Mouse (Mus musculus): Measurements from ENCODE around the gene Pan3. TPM values are rescaled to one million over a fixed set of nuclear protein-coding genes. Genes with fewer than 3 reads are reported as not detected.

Pan3 gene
- polyA plus RNA-seq, 1 experiment from 2014 or later: 70.0 TPM

DNA sequence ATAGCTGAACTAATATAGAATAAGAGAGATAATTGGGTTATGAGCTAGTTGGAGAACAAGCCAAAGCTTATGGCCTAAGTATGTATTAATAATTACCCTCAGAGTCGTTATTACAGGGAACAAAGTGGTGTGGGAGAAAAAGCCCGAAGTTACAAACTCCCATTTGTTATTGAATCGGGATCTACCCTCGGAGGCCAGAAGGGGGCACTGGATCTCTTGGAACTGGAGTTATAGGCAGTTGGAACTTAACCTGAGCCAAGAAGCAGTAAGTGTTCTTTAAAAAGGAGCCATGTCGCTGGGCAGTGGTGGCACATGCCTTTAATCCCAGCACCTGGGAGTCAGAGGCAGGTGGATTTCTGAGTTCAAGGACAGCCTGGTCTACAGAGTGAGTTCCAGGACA lies 27.5 kb upstream of the Pan3 start:
- peaks cover 50% of the 10 kb centered on the region for H3K27me3 ChIP-seq
- H3K9me3 ChIP-seq: no peaks in the 10 kb centered on the region
- no peak for ATAC-seq (ENCODE audit: borderline replicate concordance, extremely low read depth, low FRiP score, low TSS enrichment)
- no peaks in the 10 kb centered on the region for H3K36me3 ChIP-seq
- peaks cover 7% of the 10 kb centered on the region for H3K4me1 ChIP-seq
- no peak overlapping the region for H3K4me3 ChIP-seq
- no peak overlapping the region for H3K27ac ChIP-seq
- H3K4me2 ChIP-seq: no peak overlapping the region
- no peak overlapping the region for H3K9ac ChIP-seq
- 18% methylated on average over 5 of the region's 5 CpGs for WGBS

DNA sequence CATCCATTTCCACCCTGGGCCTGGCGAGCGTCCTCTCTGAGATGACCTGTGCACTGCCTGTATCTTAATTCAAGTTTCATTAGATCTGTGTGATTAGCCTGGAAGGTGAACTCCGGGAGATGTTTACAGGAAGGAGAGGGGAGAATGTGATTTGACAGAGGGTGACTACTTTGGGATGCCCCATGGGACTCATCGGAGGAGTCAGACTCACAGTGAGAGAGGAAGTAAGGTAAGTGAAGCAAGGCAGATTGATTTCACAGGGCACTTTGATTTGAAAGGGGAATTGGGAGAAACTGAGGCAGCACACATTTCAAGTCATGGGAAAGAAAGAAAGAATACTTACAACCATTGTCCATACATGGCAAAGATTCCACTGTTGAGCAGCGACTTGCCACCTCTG lies 23.8 kb upstream of the Pan3 start:
- H3K4me2 ChIP-seq: no peak overlapping the region
- no peak for ATAC-seq (ENCODE audit: borderline replicate concordance, extremely low read depth, low FRiP score, low TSS enrichment)
- H3K9me3 ChIP-seq: no peaks in the 10 kb centered on the region
- H3K4me1 ChIP-seq: no peaks in the 10 kb centered on the region
- H3K4me3 ChIP-seq: no peak overlapping the region
- H3K27me3 ChIP-seq: peaks cover 14% of the 10 kb centered on the region
- no peak overlapping the region for H3K27ac ChIP-seq
- H3K36me3 ChIP-seq: no peaks in the 10 kb centered on the region
- WGBS: 75% methylated on average over 5 of the region's 5 CpGs
- H3K9ac ChIP-seq: no peak overlapping the region

DNA sequence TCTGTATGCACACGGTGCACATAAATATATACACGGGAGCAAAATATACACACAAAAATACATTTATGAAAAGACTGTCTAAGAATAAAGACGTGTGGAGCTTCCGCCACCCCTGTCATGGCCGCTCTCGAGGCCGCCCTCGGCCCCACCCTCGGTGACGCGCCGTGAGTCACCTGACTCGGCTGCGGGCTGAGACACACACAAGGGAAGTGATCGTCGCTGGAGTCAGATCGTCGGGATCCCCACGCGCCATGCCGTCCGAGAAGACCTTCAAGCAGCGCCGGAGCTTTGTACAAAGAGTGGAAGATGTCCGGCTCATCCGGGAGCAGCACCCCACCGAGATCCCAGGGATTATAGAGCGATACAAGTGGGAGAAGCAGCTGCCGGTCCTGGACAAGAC lies 21.2 kb upstream of the Pan3 start:
- Histone ChIP-seq H3K27me3 (no peaks in the 10 kb centered on the region), H3K27ac (no peak overlapping the region), H3K4me3 (peak overlapping the region; percentile 8; the same call in 1 of the 2 replicates), H3K9ac (no peak overlapping the region), H3K4me1 (no peaks in the 10 kb centered on the region), H3K36me3 (no peaks in the 10 kb centered on the region), H3K9me3 (no peaks in the 10 kb centered on the region), H3K4me2 (peak overlapping the region; percentile 45)
- 52% methylated on average over 29 of the region's 29 CpGs for WGBS
- no peak for ATAC-seq (ENCODE audit: borderline replicate concordance, extremely low read depth, low FRiP score, low TSS enrichment)

DNA sequence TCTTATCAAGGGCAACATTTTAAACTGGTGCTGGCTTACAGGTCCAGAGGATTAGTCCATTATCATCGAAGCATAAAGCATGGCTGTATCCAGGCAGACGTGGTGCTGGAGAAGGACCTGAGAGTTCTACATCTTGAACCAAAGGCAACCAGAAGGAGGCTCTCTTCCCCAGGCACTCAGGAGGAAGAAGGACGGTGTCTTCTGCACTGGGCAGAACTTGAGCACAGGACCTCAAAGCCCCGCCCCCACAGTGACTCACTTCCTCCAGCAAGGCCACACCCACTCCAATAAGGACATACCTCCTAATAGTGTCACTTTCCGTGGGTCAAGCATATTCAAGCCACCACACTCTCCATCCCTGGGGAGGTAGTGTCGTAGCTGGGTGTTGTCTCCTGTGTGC lies 19.4 kb upstream of the Pan3 start:
- Histone ChIP-seq H3K27me3 (no peaks in the 10 kb centered on the region), H3K27ac (no peak overlapping the region), H3K36me3 (no peaks in the 10 kb centered on the region), H3K9me3 (no peaks in the 10 kb centered on the region), H3K4me3 (no peak overlapping the region), H3K9ac (no peak overlapping the region), H3K4me1 (no peaks in the 10 kb centered on the region), H3K4me2 (no peak overlapping the region)
- WGBS: 80% methylated on average over 6 of the region's 6 CpGs
- no peak for ATAC-seq (ENCODE audit: borderline replicate concordance, extremely low read depth, low FRiP score, low TSS enrichment)

GRCm38 (mm10) chr5:147417986-147418385 lies 12.0 kb upstream of the Pan3 start:
- no peak for ATAC-seq (ENCODE audit: borderline replicate concordance, extremely low read depth, low FRiP score, low TSS enrichment)
- H3K9ac ChIP-seq: no peak overlapping the region
- H3K27ac ChIP-seq: no peak overlapping the region
- no peaks in the 10 kb centered on the region for H3K27me3 ChIP-seq
- H3K4me3 ChIP-seq: no peak overlapping the region
- whole genome bisulfite sequencing: 69% methylated on average over 1 of the region's 1 CpGs
- no peaks in the 10 kb centered on the region for H3K9me3 ChIP-seq
- no peaks in the 10 kb centered on the region for H3K4me1 ChIP-seq
- no peaks in the 10 kb centered on the region for H3K36me3 ChIP-seq
- H3K4me2 ChIP-seq: no peak overlapping the region

GRCm38 (mm10) chr5:147418394-147419121 lies 11.4 kb upstream of the Pan3 start:
- H3K27me3 ChIP-seq: no peaks in the 10 kb centered on the region
- no peak overlapping the region for H3K9ac ChIP-seq
- no peak overlapping the region for H3K4me3 ChIP-seq
- H3K9me3 ChIP-seq: no peaks in the 10 kb centered on the region
- no peak for ATAC-seq (ENCODE audit: borderline replicate concordance, extremely low read depth, low FRiP score, low TSS enrichment)
- H3K4me2 ChIP-seq: no peak overlapping the region
- no peaks in the 10 kb centered on the region for H3K36me3 ChIP-seq
- no peaks in the 10 kb centered on the region for H3K4me1 ChIP-seq
- 37% methylated on average over 10 of the region's 10 CpGs for WGBS
- H3K27ac ChIP-seq: no peak overlapping the region

DNA sequence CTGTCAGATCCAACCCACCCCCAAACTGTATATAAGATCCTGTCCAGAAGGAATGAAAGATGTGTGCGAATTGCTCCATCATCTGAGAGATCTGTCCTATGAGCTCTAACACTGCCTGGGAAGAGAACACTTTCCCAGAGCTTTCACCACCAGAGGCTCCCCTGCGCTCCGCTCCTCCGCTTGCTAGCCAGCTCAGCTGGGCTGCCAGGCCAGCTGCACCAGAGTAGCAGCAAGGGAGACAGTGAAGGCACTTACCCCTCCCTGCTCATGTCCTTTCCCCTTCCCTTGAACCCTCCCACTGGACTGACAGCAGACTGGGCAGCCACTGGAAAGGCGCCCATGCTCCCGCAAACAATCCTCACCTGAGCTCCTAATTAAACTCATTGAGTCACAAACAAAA lies 6.3 kb upstream of the Pan3 start:
- Histone ChIP-seq H3K4me2 (no peak overlapping the region), H3K27me3 (no peaks in the 10 kb centered on the region), H3K4me3 (no peak overlapping the region), H3K9me3 (no peaks in the 10 kb centered on the region), H3K4me1 (no peaks in the 10 kb centered on the region), H3K36me3 (no peaks in the 10 kb centered on the region), H3K9ac (no peak overlapping the region), H3K27ac (no peak overlapping the region)
- ATAC-seq (ENCODE audit: borderline replicate concordance, extremely low read depth, low FRiP score, low TSS enrichment): no peak
- WGBS: 34% methylated on average over 6 of the region's 6 CpGs

GRCm38 (mm10) chr5:147426048-147426805 lies 3.7 kb upstream of the Pan3 start:
- Histone ChIP-seq H3K27ac (no peak overlapping the region), H3K36me3 (no peaks in the 10 kb centered on the region), H3K4me2 (no peak overlapping the region), H3K9ac (no peak overlapping the region), H3K4me3 (no peak overlapping the region), H3K27me3 (no peaks in the 10 kb centered on the region), H3K4me1 (0 out of 2 replicates have a peak, but pooled peaks cover 4% of the 10 kb centered on the region), H3K9me3 (no peaks in the 10 kb centered on the region)
- no peak for ATAC-seq (ENCODE audit: borderline replicate concordance, extremely low read depth, low FRiP score, low TSS enrichment)
- WGBS: 67% methylated on average over 4 of the region's 4 CpGs

- Histone ChIP-seq H3K9ac (peak overlapping the region; percentile 96), H3K4me1 (peaks cover 34% of the 10 kb centered on the region), H3K36me3 (no peaks in the 10 kb centered on the region), H3K9me3 (no peaks in the 10 kb centered on the region), H3K4me3 (peak overlapping the region; percentile 98), H3K27me3 (no peaks in the 10 kb centered on the region), H3K27ac (peak overlapping the region; percentile 99), H3K4me2 (peak overlapping the region; percentile 60)
- 1% methylated on average over 42 of the region's 91 CpGs for WGBS
- ATAC-seq (ENCODE audit: borderline replicate concordance, extremely low read depth, low FRiP score, low TSS enrichment): peak; percentile 88
Observed at GRCm38 (mm10) chr5:147430361-147430935, 487 bp downstream of the Pan3 start.

DNA sequence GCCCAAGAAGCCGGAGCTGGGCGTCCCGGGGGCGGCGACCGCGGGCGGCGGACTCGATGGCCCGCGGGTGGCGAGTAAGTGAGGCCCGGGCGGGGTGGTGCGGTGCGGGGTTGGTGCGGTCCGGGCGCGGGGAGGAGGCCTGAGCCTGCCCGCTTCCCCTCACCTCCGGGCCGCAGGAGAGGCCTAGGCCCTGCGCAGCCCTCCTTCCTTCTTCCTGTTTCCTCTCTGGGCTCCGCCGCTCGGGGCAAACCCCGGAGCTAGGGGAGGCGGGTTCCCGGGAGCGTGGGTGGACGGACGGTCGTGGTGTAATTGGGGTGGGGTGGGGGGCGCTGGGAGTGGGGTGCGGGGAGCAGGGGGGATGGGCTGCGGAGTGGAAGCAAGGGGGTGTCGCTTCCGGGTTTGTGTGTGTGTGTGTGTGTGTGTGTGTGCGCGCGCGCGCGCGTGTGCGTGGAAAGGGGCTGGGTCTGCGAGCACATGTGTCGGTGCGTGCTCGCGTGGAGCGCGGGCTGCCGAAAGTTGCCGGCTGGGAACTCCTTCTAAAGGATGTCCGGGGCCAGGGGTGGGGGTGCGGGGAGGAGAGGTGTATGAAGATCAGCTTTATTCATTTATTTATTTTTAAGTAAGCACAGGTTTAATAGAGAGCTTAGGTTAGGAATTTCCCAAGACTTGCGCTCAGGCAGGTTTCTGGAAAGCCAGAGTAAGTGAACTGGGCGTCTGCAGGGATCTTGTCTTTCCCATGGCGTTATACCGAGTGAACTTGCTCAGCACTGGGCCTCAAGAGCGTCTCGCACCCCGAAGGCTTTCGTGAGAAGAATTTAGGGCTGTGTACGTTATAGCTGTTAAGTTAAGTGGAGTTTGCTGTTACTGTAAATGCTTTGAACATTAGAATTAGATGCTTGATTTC lies 1.2 kb downstream of the Pan3 start:
- Histone ChIP-seq H3K9ac (peak overlapping the region; percentile 96), H3K27me3 (no peaks in the 10 kb centered on the region), H3K4me1 (peaks cover 42% of the 10 kb centered on the region), H3K4me3 (peak overlapping the region; percentile 98), H3K4me2 (peak overlapping the region; percentile 60), H3K27ac (peak overlapping the region; percentile 99), H3K9me3 (no peaks in the 10 kb centered on the region), H3K36me3 (no peaks in the 10 kb centered on the region)
- ATAC-seq (ENCODE audit: borderline replicate concordance, extremely low read depth, low FRiP score, low TSS enrichment): peak; percentile 61
- under 1% methylated on average over 65 of the region's 68 CpGs for WGBS

DNA sequence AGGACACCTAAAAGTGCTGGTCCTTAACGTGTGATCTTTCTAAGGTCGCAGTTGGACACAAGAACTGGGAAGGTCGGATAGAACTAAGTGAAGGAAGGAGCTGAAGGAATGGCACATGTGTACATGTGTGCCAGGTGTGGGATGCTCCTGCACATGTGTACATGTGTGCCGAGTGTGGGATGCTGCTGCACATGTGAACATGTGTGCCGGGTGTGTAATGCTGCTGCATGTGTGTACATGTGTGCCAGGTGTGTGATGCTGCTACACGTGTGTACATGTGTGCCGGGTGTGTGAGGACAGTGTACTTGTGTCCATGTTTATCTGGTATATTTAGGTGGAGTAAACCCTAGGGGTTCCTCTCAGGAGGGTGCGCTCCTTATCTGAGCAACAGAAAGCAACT lies 3.0 kb downstream of the Pan3 start:
- Histone ChIP-seq H3K4me1 (peaks cover 57% of the 10 kb centered on the region), H3K27me3 (no peaks in the 10 kb centered on the region), H3K4me2 (no peak overlapping the region; the same call in none of the 2 replicates), H3K9me3 (no peaks in the 10 kb centered on the region), H3K36me3 (no peaks in the 10 kb centered on the region), H3K27ac (no peak overlapping the region), H3K9ac (no peak overlapping the region), H3K4me3 (peak overlapping the region; percentile 15; the same call in 1 of the 2 replicates)
- ATAC-seq (ENCODE audit: borderline replicate concordance, extremely low read depth, low FRiP score, low TSS enrichment): no peak
- WGBS: 80% methylated on average over 8 of the region's 8 CpGs
